Comparison of ENCODE assay signal across 11 mouse cellular contexts in the genomic region with DNA sequence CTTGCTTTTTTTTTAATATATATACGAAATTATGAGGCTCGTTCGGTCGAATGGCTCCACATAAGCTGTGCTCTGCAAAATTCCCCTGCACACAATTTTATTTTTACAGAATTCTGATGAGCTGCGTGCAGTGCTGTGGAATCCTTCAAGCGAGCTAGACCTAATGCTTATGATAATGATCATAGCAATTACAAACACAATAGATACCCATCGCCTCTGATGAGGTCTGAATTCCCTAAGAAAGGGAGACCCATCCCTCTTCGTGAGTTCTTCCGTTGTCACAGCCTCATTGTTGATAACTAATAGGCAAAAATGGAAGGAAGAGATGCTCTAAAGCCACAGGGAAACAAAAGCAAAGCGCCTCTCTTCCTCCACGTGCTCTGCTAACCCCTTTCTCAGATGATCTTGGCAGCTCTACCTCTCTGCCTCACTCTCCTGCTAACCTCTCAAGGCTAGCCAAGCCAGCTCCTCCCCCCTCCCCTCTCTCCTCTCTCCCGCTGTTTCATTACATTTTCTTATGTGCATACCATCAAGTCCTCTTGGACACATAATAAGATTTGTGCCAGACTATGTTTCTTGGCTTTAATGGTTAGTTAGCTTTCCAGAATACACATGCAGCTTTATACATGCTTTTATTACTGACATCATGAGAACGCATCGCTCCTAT.
DNase-seq lines count a peak whose midpoint lies in the region; ATAC-seq and TF ChIP-seq lines count a peak whose summit lies in the region.
"Had no signal": no experiment of that assay in that cellular context is flagged by ENCODE, and none has a peak within 500 bp of the region (broad histone marks: within the 10 kb centered on the region; RNA-seq: fewer than 3 reads in every experiment).

No protein-coding gene starts in this region.

- no peak for ATAC-seq in heart, postnatal 0 days (ENCODE audit: insufficient read depth, low read depth)
- ATAC-seq in midbrain, embryonic 14.5 days (ENCODE audit: low FRiP score, low TSS enrichment) = no peak
- ATAC-seq in liver, embryonic 11.5 days (replicated peaks; ENCODE audit: low FRiP score) = no peak

- no peak for TF ChIP-seq EP300 in heart, postnatal 0 days (IDR thresholded peaks at IDR 0.05; ENCODE audit: low read depth)

- no peaks in the 10 kb centered on the region for H3K9me3 ChIP-seq in heart, postnatal 0 days (replicated peaks; ENCODE audit: control insufficient read depth, low read length)
- no peaks in the 10 kb centered on the region for H3K9me3 ChIP-seq in midbrain, embryonic 14.5 days (ENCODE audit: control insufficient read depth, low read length)
- no peaks in the 10 kb centered on the region for H3K9me3 ChIP-seq in liver, embryonic 11.5 days (ENCODE audit: control insufficient read depth, low read length)

- no peaks in the 10 kb centered on the region for H3K36me3 ChIP-seq in heart, postnatal 0 days (replicated peaks; ENCODE audit: control insufficient read depth, insufficient read depth, low read length)
- no peaks in the 10 kb centered on the region for H3K36me3 ChIP-seq in midbrain, embryonic 14.5 days (ENCODE audit: control insufficient read depth, insufficient read depth, low read length)
- no peaks in the 10 kb centered on the region for H3K36me3 ChIP-seq in liver, embryonic 11.5 days (ENCODE audit: control insufficient read depth, insufficient read depth, low read length)

- no peak overlapping the region for H3K4me2 ChIP-seq in heart, postnatal 0 days (ENCODE audit: low read depth, low read length)
- H3K4me2 ChIP-seq in midbrain, embryonic 14.5 days (ENCODE audit: low read length) = peak overlapping the region; percentile 11
- no peak overlapping the region for H3K4me2 ChIP-seq in liver, embryonic 11.5 days

- intact Hi-C loops in heart, postnatal 36 days (cut with DNase I) = no loop called here

- H3K9ac ChIP-seq in heart, postnatal 0 days (replicated peaks; ENCODE audit: low read depth, low read length) = no peak overlapping the region
- no peak overlapping the region for H3K9ac ChIP-seq in midbrain, embryonic 14.5 days (replicated peaks; ENCODE audit: low read length)
- H3K9ac ChIP-seq in liver, embryonic 11.5 days (ENCODE audit: low read depth, low read length) = no peak overlapping the region

- peaks cover 25% of the 10 kb centered on the region for H3K4me1 ChIP-seq in heart, postnatal 0 days (ENCODE audit: control insufficient read depth, insufficient read depth)
- peaks cover 15% of the 10 kb centered on the region for H3K4me1 ChIP-seq in midbrain, embryonic 14.5 days (ENCODE audit: control insufficient read depth, insufficient read depth, low read length)
- no peaks in the 10 kb centered on the region for H3K4me1 ChIP-seq in liver, embryonic 11.5 days (replicated peaks; ENCODE audit: control insufficient read depth, insufficient read depth, low read length)

- peak; percentile 51 for DNase-seq in heart, postnatal 0 days (ENCODE audit: low spot score)
- DNase-seq in heart, postnatal 36 days = no peak
- DNase-seq in ZHBTc4 (ENCODE audit: low read depth, low spot score) = peak; percentile 53
- peak; percentile 44 for DNase-seq in forelimb bud, embryonic 11.5 days (ENCODE audit: low read depth, low spot score)
- peak; percentile 58 for DNase-seq in midbrain, embryonic 14.5 days
- DNase-seq in adrenal gland, adult 8-10 months = no peak
- no peak for DNase-seq in liver, embryonic 11.5 days (ENCODE audit: low spot score)
- DNase-seq in gastrocnemius, adult 18-20 months (ENCODE audit: low spot score) = no peak
- DNase-seq: adrenal gland, postnatal 36 days; kidney, adult 18-20 months; liver had no signal

- no peak for TF ChIP-seq CTCF in heart, postnatal 0 days (IDR thresholded peaks at IDR 0.05; ENCODE audit: low read depth)

- WGBS in heart, postnatal 0 days = 60% methylated on average over 14 of the region's 14 CpGs
- 37% methylated on average over 14 of the region's 14 CpGs for WGBS in midbrain, embryonic 14.5 days
- WGBS in liver, embryonic 11.5 days = 59% methylated on average over 14 of the region's 14 CpGs

- H3K27ac ChIP-seq in heart, postnatal 0 days (ENCODE audit: low read depth) = no peak overlapping the region
- peak overlapping the region; percentile 42 for H3K27ac ChIP-seq in midbrain, embryonic 14.5 days (replicated peaks; ENCODE audit: low read depth, low read length)
- H3K27ac ChIP-seq in liver, embryonic 11.5 days (ENCODE audit: low read depth, low read length) = no peak overlapping the region

- H3K27me3 ChIP-seq in heart, postnatal 0 days (ENCODE audit: control insufficient read depth, insufficient read depth, low read length) = no peaks in the 10 kb centered on the region
- H3K27me3 ChIP-seq in midbrain, embryonic 14.5 days (ENCODE audit: control insufficient read depth, insufficient read depth, low read length) = peaks cover 3% of the 10 kb centered on the region; the same call in 1 of the 2 replicates
- no peaks in the 10 kb centered on the region for H3K27me3 ChIP-seq in liver, embryonic 11.5 days (replicated peaks; ENCODE audit: control insufficient read depth, insufficient read depth, low read length)

- no peak overlapping the region for H3K4me3 ChIP-seq in heart, postnatal 0 days (ENCODE audit: low read depth, low read length)
- no peak overlapping the region for H3K4me3 ChIP-seq in midbrain, embryonic 14.5 days (replicated peaks; ENCODE audit: low read depth, low read length)
- H3K4me3 ChIP-seq in liver, embryonic 11.5 days (ENCODE audit: low read depth, low read length) = no peak overlapping the region

Comparison
In these comparisons a context has a peak if more than half of its experiments do, and no peak if none do; other contexts are left out.
1. DNase-seq: peak in heart, postnatal 0 days (single experiment), ZHBTc4 (single experiment), forelimb bud, embryonic 11.5 days (single experiment) and midbrain, embryonic 14.5 days (single experiment); none in heart, postnatal 36 days (0 of 2), adrenal gland, adult 8-10 months (single experiment), liver, embryonic 11.5 days (single experiment) and gastrocnemius, adult 18-20 months (single experiment).